Mouse (Mus musculus) embryonic facial prominence, embryonic 13.5 days (tissue): ENCODE results near the gene Rel. TPM values are rescaled to one million over a fixed set of nuclear protein-coding genes. Genes with fewer than 3 reads are reported as not detected.
A peak's percentile ranks its signal among the peaks of the same experiment; 100 is the strongest.

Source experiments
- ATAC-seq: fragments of 200-750 bp; cut with Nextera tagmentation; 2 replicates; pipeline ENCODE4 v1.8.0; 2017; ENCODE audit warnings: low read depth; ENCODE audit not compliant: insufficient number of reproducible peaks, insufficient read depth, low FRiP score, low TSS enrichment
- H3K27ac ChIP-seq: fragments of 300-500 bp; sonication (generic); 2 replicates; pipeline ENCODE4 v1.5.1; 2015; ENCODE audit warnings: moderate library complexity, mild to moderate bottlenecking, inconsistent platforms
- H3K27me3 ChIP-seq: fragments of 300-500 bp; sonication (generic); 2 replicates; pipeline ENCODE4 v1.6.1; 2015; ENCODE audit warnings: mild to moderate bottlenecking, inconsistent platforms
- H3K36me3 ChIP-seq: fragments of 300-500 bp; sonication (generic); 2 replicates; pipeline ENCODE4 v1.6.1; 2015; ENCODE audit warnings: mild to moderate bottlenecking, inconsistent platforms
- H3K4me1 ChIP-seq: fragments of 300-500 bp; sonication (generic); 2 replicates; pipeline ENCODE4 v1.6.1; 2015; ENCODE audit warnings: inconsistent platforms
- H3K4me2 ChIP-seq: fragments of 300-500 bp; sonication (generic); 2 replicates; pipeline ENCODE4 v1.6.1; 2015; ENCODE audit warnings: moderate library complexity, mild to moderate bottlenecking, inconsistent platforms
- H3K4me3 ChIP-seq: fragments of 300-500 bp; sonication (generic); 2 replicates; pipeline ENCODE4 v1.5.1; 2015; ENCODE audit warnings: mild to moderate bottlenecking, inconsistent platforms
- H3K9ac ChIP-seq: fragments of 300-500 bp; sonication (generic); 2 replicates; pipeline ENCODE4 v1.6.1; 2015; ENCODE audit warnings: mild to moderate bottlenecking, inconsistent platforms
- H3K9me3 ChIP-seq: fragments of 300-500 bp; sonication (generic); 2 replicates; pipeline ENCODE4 v1.6.1; 2016; ENCODE audit warnings: inconsistent platforms
- WGBS: fragments of 180-500 bp; shearing (Covaris S2); methylation state at CpG from one replicate; pipeline ENCODE4 v1.1.7; 2015; ENCODE audit warnings: mixed read lengths; 5-methylcytosine and 5-hydroxymethylcytosine counted together
- polyA plus RNA-seq: library from polyadenylated mRNA; unstranded; fragments of >200 nt; fragmentation: Nextera tagmentation; extraction: Ambion mirVana; gene quantifications from 2 replicates; pipeline ENCODE4 v1.2.1, GENCODE M21; 2015

Gene Rel
- polyA plus RNA-seq, 1 experiment from 2014 or later: 1.1 TPM

DNA sequence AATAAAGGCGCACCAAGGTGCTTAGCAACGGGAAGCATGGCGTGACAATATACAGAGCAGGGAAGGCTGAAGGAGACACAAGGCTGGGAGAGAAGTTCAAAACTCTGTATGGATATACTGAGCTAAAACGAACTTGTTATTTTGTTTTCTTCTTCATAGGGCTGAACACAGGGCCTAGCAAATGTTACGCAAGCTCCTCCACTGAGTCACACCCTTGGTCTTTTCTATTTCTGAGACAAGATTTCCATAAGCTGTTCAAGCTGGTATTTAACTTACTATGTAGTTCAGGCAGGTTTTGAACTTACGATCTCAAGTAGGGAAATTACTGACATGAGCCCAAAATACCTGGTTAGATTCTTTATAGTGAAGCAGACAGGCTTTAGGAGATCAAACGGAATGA, 29.4 kb downstream of the Rel start:
- no peak for ATAC-seq
- WGBS: 94% methylated on average over 7 of the region's 7 CpGs

DNA sequence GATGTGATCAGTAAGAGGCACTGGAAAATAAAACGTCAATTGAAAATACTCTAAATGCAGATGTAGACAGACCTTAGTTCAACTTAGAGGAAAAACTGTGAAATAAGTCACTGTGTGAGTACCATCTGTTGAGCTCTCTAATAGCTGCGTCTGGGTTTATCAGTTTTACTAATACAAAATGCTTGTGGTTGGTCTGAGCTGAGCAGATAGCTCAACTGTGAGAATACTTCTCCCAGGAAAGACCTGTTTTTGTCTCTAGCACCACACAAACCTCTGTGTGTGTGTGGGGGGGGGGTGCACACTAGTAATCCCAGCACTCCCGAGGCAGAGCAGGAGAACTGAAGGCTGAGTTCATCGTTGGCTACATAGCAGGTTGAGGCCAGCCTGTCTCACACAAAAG, 29.9 kb downstream of the Rel start:
- Histone ChIP-seq H3K4me2 (no peak overlapping the region), H3K9ac (no peak overlapping the region), H3K4me1 (no peaks in the 10 kb centered on the region), H3K9me3 (no peaks in the 10 kb centered on the region), H3K27ac (no peak overlapping the region), H3K27me3 (no peaks in the 10 kb centered on the region), H3K4me3 (no peak overlapping the region), H3K36me3 (0 out of 2 replicates have a peak, but pooled peaks cover 5% of the 10 kb centered on the region)
- no peak for ATAC-seq
- 76% methylated on average over 4 of the region's 4 CpGs for WGBS

More for the DNA sequence above, 29.4 kb downstream of the Rel start:
- H3K27ac ChIP-seq: no peak overlapping the region
- H3K9ac ChIP-seq: no peak overlapping the region
- no peaks in the 10 kb centered on the region for H3K9me3 ChIP-seq
- no peaks in the 10 kb centered on the region for H3K4me1 ChIP-seq
- H3K4me2 ChIP-seq: no peak overlapping the region
- no peaks in the 10 kb centered on the region for H3K27me3 ChIP-seq
- 0 out of 2 replicates have a peak, but pooled peaks cover 5% of the 10 kb centered on the region for H3K36me3 ChIP-seq
- H3K4me3 ChIP-seq: no peak overlapping the region

DNA sequence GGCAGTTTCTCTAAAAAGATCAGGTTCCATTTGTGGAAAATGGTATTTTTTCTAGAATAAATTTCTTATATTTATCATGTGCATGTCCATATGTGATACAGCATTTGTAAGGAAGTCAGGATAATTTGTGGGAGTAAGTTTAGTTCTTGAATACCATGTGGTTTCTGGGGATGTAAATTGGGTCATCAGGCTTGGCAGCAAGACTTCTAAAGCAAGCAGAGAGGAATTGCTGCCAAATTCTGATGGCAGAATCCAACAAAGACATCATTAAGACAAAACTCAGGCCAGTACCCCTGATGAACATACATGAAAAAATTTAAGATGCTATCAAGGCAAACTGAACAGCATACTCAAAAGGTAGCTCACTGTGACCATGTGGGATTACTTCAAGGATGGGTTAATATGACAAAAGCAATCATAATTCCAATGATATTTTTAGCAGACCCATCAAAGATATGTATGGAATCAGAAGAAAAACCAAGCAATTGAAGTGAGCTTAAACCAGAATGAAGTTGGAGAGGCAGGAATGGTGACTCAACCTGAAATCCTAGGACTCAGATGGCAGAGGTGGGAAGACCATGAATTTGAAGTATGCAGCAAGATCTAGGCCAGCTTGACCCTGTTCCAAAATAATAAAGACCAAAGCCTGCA, 34.8 kb downstream of the Rel start:
- H3K9ac ChIP-seq: no peak overlapping the region
- no peak overlapping the region for H3K4me2 ChIP-seq
- H3K36me3 ChIP-seq: peaks cover 21% of the 10 kb centered on the region
- no peaks in the 10 kb centered on the region for H3K4me1 ChIP-seq
- ATAC-seq: no peak
- H3K27me3 ChIP-seq: no peaks in the 10 kb centered on the region
- no peak overlapping the region for H3K27ac ChIP-seq
- H3K9me3 ChIP-seq: no peaks in the 10 kb centered on the region
- no peak overlapping the region for H3K4me3 ChIP-seq

DNA sequence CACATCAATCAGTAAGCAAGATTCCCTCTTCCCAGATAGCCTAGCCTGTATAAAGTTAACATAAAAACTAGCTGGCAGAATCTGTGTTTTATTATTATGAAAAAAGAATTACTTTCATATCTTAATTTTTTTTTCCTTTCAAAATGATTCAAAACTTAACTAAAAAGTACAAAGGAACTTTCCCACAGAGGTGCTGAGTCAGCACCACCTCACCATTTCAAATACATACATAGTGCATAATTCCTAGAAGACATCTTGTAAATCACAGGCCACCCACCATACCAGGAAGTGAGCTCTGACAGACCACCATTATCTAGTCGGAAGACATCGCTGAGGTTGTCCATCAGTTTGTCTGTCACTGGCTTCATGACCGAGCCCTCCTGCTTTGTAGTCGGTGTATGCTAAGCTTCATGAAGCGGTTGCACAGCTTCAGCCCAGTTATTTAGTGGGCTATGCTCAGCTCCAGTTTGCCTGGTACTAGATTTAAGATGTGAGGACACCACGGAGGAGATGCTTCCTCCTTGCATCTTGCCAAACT, 36.0 kb downstream of the Rel start:
- H3K4me3 ChIP-seq: no peak overlapping the region
- no peaks in the 10 kb centered on the region for H3K9me3 ChIP-seq
- no peaks in the 10 kb centered on the region for H3K27me3 ChIP-seq
- H3K27ac ChIP-seq: no peak overlapping the region
- no peak for ATAC-seq
- no peaks in the 10 kb centered on the region for H3K4me1 ChIP-seq
- no peak overlapping the region for H3K9ac ChIP-seq
- peaks cover 31% of the 10 kb centered on the region for H3K36me3 ChIP-seq
- WGBS: 88% methylated on average over 6 of the region's 6 CpGs
- no peak overlapping the region for H3K4me2 ChIP-seq

DNA sequence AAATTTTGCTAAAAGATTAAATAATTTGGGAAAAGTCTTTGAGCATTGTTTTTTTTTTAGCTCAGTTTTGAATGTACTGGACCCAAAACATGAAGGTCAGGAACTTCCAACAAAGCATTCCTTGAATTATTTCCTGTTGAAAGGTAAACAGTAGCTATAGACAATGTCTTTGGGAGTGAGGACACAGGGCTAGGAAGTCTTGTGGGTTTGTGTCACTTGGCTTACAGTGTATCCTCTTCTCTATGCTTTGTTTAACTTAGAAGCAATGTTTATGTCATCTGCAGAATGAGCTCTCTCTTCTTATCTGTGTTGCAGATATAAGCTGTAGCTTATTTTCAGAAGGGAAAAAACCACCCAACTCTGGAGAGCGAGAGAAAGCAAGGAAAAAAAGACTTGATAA, 37.9 kb downstream of the Rel start:
- WGBS: 91% methylated on average over 1 of the region's 1 CpGs
- Histone ChIP-seq H3K36me3 (peaks cover 48% of the 10 kb centered on the region), H3K4me2 (no peak overlapping the region), H3K9ac (no peak overlapping the region), H3K9me3 (no peaks in the 10 kb centered on the region), H3K4me1 (no peaks in the 10 kb centered on the region), H3K27me3 (no peaks in the 10 kb centered on the region), H3K27ac (no peak overlapping the region), H3K4me3 (no peak overlapping the region)
- ATAC-seq: no peak

DNA sequence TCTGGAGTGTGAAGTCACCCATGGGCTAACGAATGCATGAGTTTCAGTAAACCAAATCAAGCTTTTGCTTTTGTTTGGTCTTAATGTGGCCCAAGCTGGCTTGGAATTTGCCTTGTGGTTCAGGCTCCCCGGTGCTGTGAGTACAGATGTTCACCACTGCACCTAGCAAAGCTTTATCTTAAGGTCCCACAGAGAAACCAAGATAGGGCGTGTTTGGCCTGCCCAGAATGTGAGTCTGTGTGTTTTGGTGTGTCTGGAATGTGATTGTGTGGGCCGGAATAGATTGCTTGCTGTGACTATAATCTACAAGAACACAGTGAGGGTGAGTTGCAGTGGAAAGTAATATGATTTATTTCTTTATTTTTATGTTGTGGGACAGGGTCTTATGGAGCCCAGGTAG, 40.6 kb downstream of the Rel start:
- Histone ChIP-seq H3K4me2 (no peak overlapping the region), H3K27ac (no peak overlapping the region), H3K4me1 (no peaks in the 10 kb centered on the region), H3K9me3 (no peaks in the 10 kb centered on the region), H3K4me3 (no peak overlapping the region), H3K27me3 (no peaks in the 10 kb centered on the region), H3K9ac (no peak overlapping the region), H3K36me3 (peaks cover 73% of the 10 kb centered on the region)
- WGBS: 90% methylated on average over 4 of the region's 4 CpGs
- ATAC-seq: no peak

DNA sequence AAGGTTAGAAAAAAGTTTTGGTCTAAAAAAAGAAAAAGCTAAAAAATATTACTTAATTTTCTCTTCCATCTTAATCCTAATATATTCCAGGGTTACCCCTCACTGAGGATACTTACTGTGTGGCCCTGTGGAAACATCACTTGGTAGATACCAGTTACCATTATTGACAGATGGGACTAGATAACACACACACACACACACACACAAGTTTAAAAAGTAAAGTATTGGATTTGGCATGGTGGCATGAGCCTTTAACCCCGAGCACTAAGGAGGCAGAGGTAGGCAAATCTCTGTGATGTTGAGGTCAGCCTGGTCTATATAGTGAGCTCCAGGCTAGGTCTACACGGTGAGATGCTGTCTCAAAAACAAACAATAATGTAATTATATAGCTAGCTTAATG, 42.6 kb downstream of the Rel start:
- WGBS: 86% methylated on average over 2 of the region's 2 CpGs
- Histone ChIP-seq H3K36me3 (peaks cover 64% of the 10 kb centered on the region), H3K27ac (no peak overlapping the region), H3K9me3 (no peaks in the 10 kb centered on the region), H3K9ac (no peak overlapping the region), H3K4me2 (no peak overlapping the region), H3K27me3 (no peaks in the 10 kb centered on the region), H3K4me1 (no peaks in the 10 kb centered on the region), H3K4me3 (no peak overlapping the region)
- no peak for ATAC-seq

DNA sequence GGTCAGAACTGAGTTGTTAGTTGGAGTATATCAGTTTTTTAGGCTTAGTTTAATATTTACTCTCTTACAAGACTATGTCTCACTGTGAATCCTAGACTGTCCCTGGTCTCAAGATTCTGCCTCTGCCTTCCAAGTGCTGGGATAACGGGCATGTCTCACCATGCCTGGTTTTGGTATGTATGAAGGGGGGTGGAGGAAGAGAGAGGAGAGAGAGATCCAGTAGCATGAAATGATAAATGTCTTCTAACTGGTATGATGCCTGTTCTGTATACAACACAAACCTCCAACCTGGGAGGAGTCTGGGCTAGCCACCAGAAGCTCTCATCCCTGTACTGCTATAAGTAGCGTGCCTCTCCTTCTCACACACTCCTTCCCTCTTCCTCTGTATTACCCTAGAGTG, 44.3 kb downstream of the Rel start:
- no peaks in the 10 kb centered on the region for H3K27me3 ChIP-seq
- ATAC-seq: 0 out of 2 replicates have a peak, but pooled peaks have one; percentile 40
- no peaks in the 10 kb centered on the region for H3K9me3 ChIP-seq
- H3K27ac ChIP-seq: no peak overlapping the region
- 75% methylated on average over 2 of the region's 2 CpGs for WGBS
- no peak overlapping the region for H3K4me2 ChIP-seq
- H3K4me1 ChIP-seq: no peaks in the 10 kb centered on the region
- H3K4me3 ChIP-seq: no peak overlapping the region
- H3K36me3 ChIP-seq: peaks cover 75% of the 10 kb centered on the region
- no peak overlapping the region for H3K9ac ChIP-seq

DNA sequence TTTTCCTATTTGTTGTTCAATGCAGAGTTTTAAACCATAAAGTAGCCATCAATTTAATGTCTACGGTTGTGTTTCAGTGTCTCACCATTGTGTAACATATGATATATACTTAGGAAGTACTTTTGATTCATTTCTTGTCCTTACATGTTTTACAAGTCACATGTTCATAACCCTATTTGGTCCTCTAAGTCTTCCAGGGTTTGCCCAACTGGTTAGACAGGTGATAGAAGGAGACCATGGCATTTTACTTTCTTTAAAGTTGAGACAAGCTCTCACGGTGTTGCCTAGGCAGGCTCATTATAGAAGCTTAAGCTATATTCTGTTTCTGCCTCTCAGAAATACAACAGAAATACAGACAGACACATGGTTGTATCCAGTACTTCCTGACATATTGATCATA, 44.9 kb downstream of the Rel start:
- no peaks in the 10 kb centered on the region for H3K4me1 ChIP-seq
- H3K9ac ChIP-seq: no peak overlapping the region
- H3K27ac ChIP-seq: no peak overlapping the region; the same call in 1 of the 2 replicates
- WGBS: 79% methylated on average over 2 of the region's 2 CpGs
- H3K4me3 ChIP-seq: no peak overlapping the region
- peaks cover 75% of the 10 kb centered on the region for H3K36me3 ChIP-seq
- no peak for ATAC-seq
- no peaks in the 10 kb centered on the region for H3K9me3 ChIP-seq
- H3K4me2 ChIP-seq: no peak overlapping the region
- no peaks in the 10 kb centered on the region for H3K27me3 ChIP-seq

DNA sequence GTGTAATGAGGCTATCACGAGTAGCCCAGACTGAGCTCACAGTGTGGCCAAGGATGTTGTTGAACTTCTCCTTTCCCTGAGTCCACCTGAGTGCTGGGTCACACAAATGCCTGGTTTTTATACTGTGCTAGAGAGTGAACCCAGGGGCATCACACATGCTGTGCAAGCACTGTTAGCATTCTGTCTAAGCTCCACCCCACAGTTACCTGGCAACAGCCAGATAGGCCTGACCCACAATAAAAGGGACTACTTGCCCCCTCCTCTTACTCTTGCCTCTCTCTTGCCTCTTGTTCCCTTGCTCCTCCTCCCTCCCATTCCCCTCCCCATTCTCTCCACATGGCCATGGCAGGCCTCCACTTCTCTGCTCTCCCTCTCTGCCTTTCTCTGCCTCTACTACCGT, 48.4 kb downstream of the Rel start:
- Histone ChIP-seq H3K9me3 (no peaks in the 10 kb centered on the region), H3K27me3 (no peaks in the 10 kb centered on the region), H3K4me2 (no peak overlapping the region), H3K36me3 (peaks cover 77% of the 10 kb centered on the region), H3K4me3 (no peak overlapping the region), H3K9ac (no peak overlapping the region), H3K4me1 (no peaks in the 10 kb centered on the region), H3K27ac (no peak overlapping the region)
- 43% methylated on average over 2 of the region's 2 CpGs for WGBS
- no peak for ATAC-seq

DNA sequence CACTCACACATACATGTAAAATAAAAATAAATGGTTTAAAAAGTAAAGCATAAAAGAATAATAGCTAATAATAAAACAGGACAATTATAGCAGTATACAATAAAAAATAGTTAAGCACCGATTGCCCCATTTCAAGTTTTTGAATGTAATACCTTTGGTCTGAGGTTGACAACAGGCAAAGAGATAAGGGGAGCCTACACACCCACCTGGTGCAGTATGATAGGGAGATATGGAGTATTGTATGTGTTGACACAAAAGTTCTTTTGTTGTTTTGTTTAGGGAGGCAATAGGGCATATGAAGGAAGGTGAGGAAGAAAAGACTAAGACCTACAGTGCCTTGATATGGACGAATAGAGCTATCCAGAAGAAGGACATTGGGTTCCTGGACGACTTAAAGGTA, 50.9 kb downstream of the Rel start:
- no peak overlapping the region for H3K4me3 ChIP-seq
- H3K27me3 ChIP-seq: no peaks in the 10 kb centered on the region
- H3K4me2 ChIP-seq: no peak overlapping the region
- peaks cover 75% of the 10 kb centered on the region for H3K36me3 ChIP-seq
- no peaks in the 10 kb centered on the region for H3K4me1 ChIP-seq
- H3K27ac ChIP-seq: no peak overlapping the region
- no peaks in the 10 kb centered on the region for H3K9me3 ChIP-seq
- 89% methylated on average over 3 of the region's 3 CpGs for WGBS
- ATAC-seq: no peak
- H3K9ac ChIP-seq: no peak overlapping the region

DNA sequence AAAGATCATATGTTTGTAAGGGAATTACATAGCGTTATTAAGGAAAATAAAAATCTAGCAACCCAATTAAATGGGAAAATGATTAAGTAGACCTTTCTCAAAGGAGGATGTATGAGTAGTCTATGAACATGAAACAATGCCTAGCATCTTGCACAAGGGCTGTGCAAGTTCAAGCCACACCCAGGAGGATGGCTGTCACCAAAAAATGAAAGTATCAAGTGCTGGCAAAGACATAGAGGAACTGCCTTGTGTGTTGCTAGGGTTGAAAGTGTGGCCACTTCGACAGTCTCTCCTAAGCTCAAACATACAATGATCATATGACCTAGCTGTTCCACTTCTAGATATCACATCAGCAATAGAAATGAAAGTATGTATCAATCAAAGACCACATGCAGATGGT, 51.9 kb downstream of the Rel start:
- WGBS: 94% methylated on average over 2 of the region's 2 CpGs
- H3K9ac ChIP-seq: no peak overlapping the region
- H3K27ac ChIP-seq: no peak overlapping the region
- H3K36me3 ChIP-seq: peaks cover 83% of the 10 kb centered on the region
- H3K27me3 ChIP-seq: no peaks in the 10 kb centered on the region
- no peaks in the 10 kb centered on the region for H3K4me1 ChIP-seq
- no peak overlapping the region for H3K4me2 ChIP-seq
- no peak for ATAC-seq
- H3K4me3 ChIP-seq: no peak overlapping the region
- H3K9me3 ChIP-seq: no peaks in the 10 kb centered on the region
